Mouse (Mus musculus) heart, postnatal 14 days (tissue): ENCODE data around the gene Polr3gl. TPM values are rescaled to one million over a fixed set of nuclear protein-coding genes. Genes with fewer than 3 reads are reported as not detected.

Source experiments
- DNase-seq, 2 experiments: peaks; one replicate each; pipeline ENCODE4 v3.0.0; 2021 to 2022
- intact Hi-C: fragments of 180-260 bp; cut with DNase I; formaldehyde crosslinking; loops from one replicate; pipeline ENCODE4 v1.15.1; 2025
- total RNA-seq, 2 experiments: library from RNA; stranded (reverse); gene quantifications; 2 replicates each; pipeline ENCODE4 v1.2.3; 2021

The Polr3gl gene
- total RNA-seq, 2 experiments from 2014 or later: 21.8 to 25.3 TPM

DNA sequence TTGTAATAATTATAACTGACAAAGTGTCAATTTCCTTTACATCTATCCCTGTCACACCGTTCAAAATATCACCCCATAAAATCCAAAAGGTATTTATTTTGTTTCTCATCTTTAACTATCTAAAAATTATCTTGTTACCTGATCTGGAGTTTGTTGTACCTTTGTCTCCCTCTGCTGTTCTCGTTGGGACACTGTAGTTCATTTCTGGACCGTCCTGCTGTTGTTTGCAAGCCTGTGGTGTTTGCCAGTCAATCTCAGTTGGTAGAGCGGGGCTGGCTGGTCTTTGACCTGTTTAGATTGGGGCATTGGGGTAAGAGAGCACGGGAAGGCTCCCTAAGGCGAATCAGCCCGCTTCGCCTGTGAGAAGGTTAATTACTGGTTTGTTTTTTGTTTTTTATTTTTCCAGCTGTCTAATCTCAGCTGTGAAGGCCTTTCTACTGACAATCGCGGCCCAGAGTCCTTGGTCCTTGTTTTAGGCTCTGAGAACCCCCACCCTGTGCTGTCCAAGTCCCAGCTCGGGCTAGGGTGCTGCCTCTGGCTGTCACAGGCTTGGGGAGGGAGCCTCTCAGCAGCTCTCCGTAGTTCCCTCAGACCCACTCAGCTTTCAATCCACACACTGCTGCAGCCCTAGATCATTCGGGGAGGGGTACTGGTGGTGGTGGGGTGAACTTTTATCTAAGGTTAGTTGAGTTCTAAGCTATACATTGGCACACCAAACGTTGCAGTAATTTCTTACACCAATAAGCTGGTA, 52.5 kb downstream of the Polr3gl start:
- no peak for DNase-seq
- intact Hi-C loops: no loop called here

DNA sequence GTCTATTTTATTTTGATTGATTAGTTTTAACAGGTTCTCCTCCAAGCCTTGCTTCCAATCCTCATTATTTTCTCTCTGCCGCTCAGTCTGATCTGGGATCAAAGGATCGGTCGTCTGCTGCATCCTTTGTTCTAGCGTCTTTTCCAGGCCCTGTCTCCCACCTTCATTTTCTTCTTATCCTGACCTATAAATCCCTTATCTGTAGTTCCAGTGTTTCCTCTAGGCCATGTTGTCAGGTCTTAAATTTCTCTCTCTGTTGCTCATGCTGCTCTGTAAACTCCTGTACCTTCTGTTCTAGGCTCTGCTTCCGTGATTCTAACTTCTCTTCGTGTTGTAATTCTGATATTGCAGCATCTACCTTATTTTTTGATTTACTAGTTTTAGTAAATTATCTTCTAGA, 53.2 kb downstream of the Polr3gl start:
- no peak for DNase-seq
- intact Hi-C loops: no loop called here

DNA sequence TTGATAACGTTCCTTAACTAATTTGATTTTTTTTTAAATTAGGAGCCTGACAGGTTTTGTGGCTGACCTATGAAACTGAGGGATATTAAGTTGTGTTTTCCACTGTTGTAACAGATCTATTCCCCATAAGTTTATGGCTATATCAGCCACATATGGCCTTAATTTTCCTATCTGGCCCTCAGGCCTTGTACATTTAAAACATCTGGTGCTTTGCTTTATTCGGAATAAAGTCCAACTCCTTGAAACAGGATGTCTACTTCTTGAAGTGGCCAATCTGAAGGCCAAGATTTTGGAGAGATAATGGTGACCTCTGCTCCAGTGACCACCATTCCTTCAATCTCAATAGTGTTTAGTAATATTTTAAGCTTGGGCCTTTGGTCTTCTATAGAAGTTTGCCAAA, 54.7 kb downstream of the Polr3gl start:
- intact Hi-C loops: no loop called here
- DNase-seq: no peak

DNA sequence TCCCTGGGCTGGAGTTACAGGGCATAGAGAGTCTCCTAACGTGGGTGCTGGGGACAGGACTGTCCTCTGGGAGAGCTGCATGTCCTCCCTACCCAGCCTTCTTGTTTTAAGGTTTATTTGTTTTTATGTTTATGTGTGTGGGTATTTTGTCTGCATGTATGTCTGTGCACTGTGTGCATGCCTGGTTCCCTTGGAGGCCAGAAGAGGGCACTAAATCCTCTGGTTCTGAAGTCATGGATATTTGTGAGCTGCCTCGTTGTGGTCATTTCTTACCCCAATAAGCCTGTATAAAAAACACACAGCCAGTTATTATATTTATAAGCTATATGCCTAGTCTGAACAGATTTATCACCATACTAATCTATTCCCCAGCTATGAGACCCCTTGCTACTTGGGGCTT, 59.7 kb downstream of the Polr3gl start:
- no peak for DNase-seq

DNA sequence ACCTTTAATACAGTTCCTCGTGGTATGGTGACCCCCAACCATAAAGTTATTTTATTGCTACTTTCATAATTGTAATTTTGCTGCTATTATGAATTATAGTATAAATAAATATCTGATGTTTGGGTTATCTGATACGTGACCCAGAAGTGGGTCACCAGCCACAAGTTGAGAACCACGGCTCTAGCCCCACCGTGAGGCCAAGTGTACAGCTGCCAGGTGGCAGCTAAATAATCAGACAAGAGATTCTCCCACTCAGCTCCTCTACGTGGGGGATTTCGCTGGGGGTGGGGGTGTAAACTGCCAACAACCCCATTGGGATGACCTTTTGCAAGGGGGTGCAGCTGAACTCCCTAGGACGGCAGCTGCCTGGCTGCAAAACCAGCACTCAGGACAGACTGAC, 61.9 kb downstream of the Polr3gl start:
- intact Hi-C loops: no loop called here
- DNase-seq: no peak

More for the DNA sequence above, 59.7 kb downstream of the Polr3gl start:
- intact Hi-C loops: no loop called here

DNA sequence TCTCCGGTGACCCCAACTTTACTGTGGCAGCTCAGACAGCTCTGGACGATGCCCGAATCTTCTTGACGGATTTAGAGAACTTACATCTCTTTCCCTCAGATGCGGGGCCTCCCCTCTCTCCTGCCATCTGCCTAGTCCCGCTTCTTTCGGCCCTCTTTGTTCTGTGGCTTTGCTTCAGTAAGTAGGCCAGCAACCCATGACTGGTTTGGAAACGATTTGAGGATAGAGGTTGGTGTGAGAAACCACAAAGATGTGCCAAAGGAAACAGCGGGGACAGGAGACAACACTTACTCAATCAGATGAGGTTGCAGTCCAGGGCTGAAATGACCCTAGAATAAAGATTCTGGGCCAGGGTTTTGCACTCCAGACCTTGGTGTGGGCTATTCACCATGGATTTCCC, 65.5 kb downstream of the Polr3gl start:
- intact Hi-C loops: no loop called here

More for the DNA sequence above, 65.5 kb downstream of the Polr3gl start:
- no peak for DNase-seq

Other genes with a start within 250 kb of the Polr3gl start
- not detected for gene BC107364, start 141.9 kb downstream of the Polr3gl start, total RNA-seq
- 100 to 1,000 TPM; 219 to 221 TPM for gene Hfe2, start 69.0 kb downstream of the Polr3gl start, total RNA-seq
- gene Txnip, start 36.2 kb downstream of the Polr3gl start, total RNA-seq: 100 to 1,000 TPM; 512 to 552 TPM
- 1 to 10 TPM; 3.7 to 4.5 TPM for gene Gm16253, start 17.2 kb downstream of the Polr3gl start, total RNA-seq
- gene Ankrd34a, start 2.5 kb upstream of the Polr3gl start, total RNA-seq: 1 to 10 TPM; 1.3 to 1.8 TPM
- 10 to 100 TPM; 28.3 to 28.6 TPM for gene Lix1l, start 7.0 kb upstream of the Polr3gl start, total RNA-seq
- gene Rbm8a, start 35.8 kb upstream of the Polr3gl start, total RNA-seq: 10 to 100 TPM; 37.9 to 40.5 TPM
- 10 to 100 TPM; 30.5 to 30.7 TPM for gene Pex11b, start 41.2 kb upstream of the Polr3gl start, total RNA-seq
- under 1 TPM in 1 of 2 experiments, not detected in 1; 0.17 TPM for gene Gm42957, start 41.3 kb upstream of the Polr3gl start, total RNA-seq
- gene Itga10, start 51.4 kb upstream of the Polr3gl start, total RNA-seq: 1 to 10 TPM in 1 of 2 experiments, under 1 TPM in 1; 0.85 to 1.2 TPM
- under 1 TPM; 0.84 to 0.93 TPM for gene Ankrd35, start 76.0 kb upstream of the Polr3gl start, total RNA-seq
- 10 to 100 TPM; 18.1 to 22.1 TPM for gene Pias3, start 102.2 kb upstream of the Polr3gl start, total RNA-seq
- gene Nudt17, start 114.4 kb upstream of the Polr3gl start, total RNA-seq: 1 to 10 TPM; 2.1 to 2.2 TPM
- 10 to 100 TPM; 21.8 to 24.3 TPM for gene Polr3c, start 133.4 kb upstream of the Polr3gl start, total RNA-seq
- 10 to 100 TPM; 20.7 to 23.2 TPM for gene Rnf115, start 133.5 kb upstream of the Polr3gl start, total RNA-seq
- under 1 TPM in 1 of 2 experiments, not detected in 1; 0.12 TPM for gene Pdzk1, start 235.1 kb upstream of the Polr3gl start, total RNA-seq
- not detected for gene Cd160, start 235.2 kb upstream of the Polr3gl start, total RNA-seq